Mouse (Mus musculus) limb, embryonic 11.5 days (tissue): Measurements from ENCODE around the gene Gm11034. TPM values are rescaled to one million over a fixed set of nuclear protein-coding genes. Genes with fewer than 3 reads are reported as not detected.
A peak's percentile ranks its signal among the peaks of the same experiment; 100 is the strongest.

Source experiments
- ATAC-seq: fragments of 200-750 bp; cut with Nextera tagmentation; 2 replicates; pipeline ENCODE4 v1.8.0; 2017; ENCODE audit warnings: low read depth; ENCODE audit not compliant: insufficient number of reproducible peaks, low FRiP score, low TSS enrichment
- DNase-seq: peaks from one replicate; pipeline ENCODE4 v3.0.0-alpha.2; 2015; ENCODE audit warnings: low spot score
- H3K27ac ChIP-seq: fragments of 300-500 bp; sonication (generic); replicated peaks from 2 replicates; pipeline ENCODE4 v1.5.1; 2014; ENCODE audit warnings: low read depth, mild to moderate bottlenecking, low read length
- H3K27me3 ChIP-seq: fragments of 300-500 bp; sonication (generic); 2 replicates; pipeline ENCODE4 v1.6.1; 2014; ENCODE audit warnings: mild to moderate bottlenecking, low read length, mixed read lengths; ENCODE audit not compliant: control insufficient read depth, insufficient read depth
- H3K36me3 ChIP-seq: fragments of 300-500 bp; sonication (generic); 2 replicates; pipeline ENCODE4 v1.6.1; 2014; ENCODE audit warnings: mild to moderate bottlenecking, low read length, moderate library complexity, mixed read lengths; ENCODE audit not compliant: control insufficient read depth, insufficient read depth
- H3K4me1 ChIP-seq: fragments of 300-500 bp; sonication (generic); 2 replicates; pipeline ENCODE4 v1.6.1; 2014; ENCODE audit warnings: low read length, mixed read lengths; ENCODE audit not compliant: control insufficient read depth, insufficient read depth
- H3K4me2 ChIP-seq: fragments of 300-500 bp; sonication (generic); 2 replicates; pipeline ENCODE4 v1.6.1; 2014; ENCODE audit warnings: low read depth, mild to moderate bottlenecking, moderate library complexity; ENCODE audit not compliant: severe bottlenecking
- H3K4me3 ChIP-seq: fragments of 300-500 bp; sonication (generic); 2 replicates; pipeline ENCODE4 v1.5.1; 2014; ENCODE audit warnings: low read depth, low read length
- H3K9ac ChIP-seq: fragments of 300-500 bp; sonication (generic); 2 replicates; pipeline ENCODE4 v1.6.1; 2014; ENCODE audit warnings: mild to moderate bottlenecking, low read length
- H3K9me3 ChIP-seq: fragments of 300-500 bp; sonication (generic); 2 replicates; pipeline ENCODE4 v1.6.1; 2016; ENCODE audit warnings: low read length; ENCODE audit not compliant: control insufficient read depth
- WGBS: fragments of 180-500 bp; shearing (Covaris S2); extraction: QIAGEN DNeasy Blood & Tissue Kit; methylation state at CpG from one replicate; pipeline ENCODE4 v1.1.7; 2014; 5-methylcytosine and 5-hydroxymethylcytosine counted together
- polyA plus RNA-seq: library from polyadenylated mRNA; unstranded; fragments of >200 nt; fragmentation: Nextera tagmentation; extraction: Ambion mirVana; gene quantifications from 2 replicates; pipeline ENCODE4 v1.2.1, GENCODE M21; 2014

Gm11034 gene
- polyA plus RNA-seq, 1 experiment from 2014 or later: not detected

DNA sequence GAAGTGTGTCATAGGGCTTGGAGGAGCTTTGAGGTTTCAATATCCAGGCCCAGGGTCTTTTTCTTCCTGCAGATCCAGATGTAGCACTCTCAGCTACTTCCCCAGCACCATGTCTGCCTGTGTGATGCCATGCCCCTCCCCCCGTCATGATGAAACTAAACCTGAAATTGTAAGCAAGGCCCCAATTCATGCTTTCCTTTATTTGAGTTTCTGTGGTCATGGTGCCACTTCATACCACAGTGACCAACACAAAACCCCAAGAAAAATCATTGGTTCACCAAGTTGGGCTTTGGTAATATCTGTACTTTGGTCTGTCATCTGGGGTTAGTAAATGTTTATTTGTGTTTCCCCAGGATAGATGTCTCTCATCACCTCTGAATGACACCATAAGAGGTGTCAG lies 4.9 kb downstream of the Gm11034 start:
- no peak overlapping the region for H3K27ac ChIP-seq
- H3K4me2 ChIP-seq: no peak overlapping the region
- no peaks in the 10 kb centered on the region for H3K27me3 ChIP-seq
- DNase-seq: no peak
- no peaks in the 10 kb centered on the region for H3K4me1 ChIP-seq
- no peak overlapping the region for H3K9ac ChIP-seq
- H3K4me3 ChIP-seq: no peak overlapping the region
- WGBS: 81% methylated on average over 1 of the region's 1 CpGs
- ATAC-seq: no peak
- H3K9me3 ChIP-seq: no peaks in the 10 kb centered on the region; the same call in 1 of the 2 replicates
- no peaks in the 10 kb centered on the region for H3K36me3 ChIP-seq

DNA sequence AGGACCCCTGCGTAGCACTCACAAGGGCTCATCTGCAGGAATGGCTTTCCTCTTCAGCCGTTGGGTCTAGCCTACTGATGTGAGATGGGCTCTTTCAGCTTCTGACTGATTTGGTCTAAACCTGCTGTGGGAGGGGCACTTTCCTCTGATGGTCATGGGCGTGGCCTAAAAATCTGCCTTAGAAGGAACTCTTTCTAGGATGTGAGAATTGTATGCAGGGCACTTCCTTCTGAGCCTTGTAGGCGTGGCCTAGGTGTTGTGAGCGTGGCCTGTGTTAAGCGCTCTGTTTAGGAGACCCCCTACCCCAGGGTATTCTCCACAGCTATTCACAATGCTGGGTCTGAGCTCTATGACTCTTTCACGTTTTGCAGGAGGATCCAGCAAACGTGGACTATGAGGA lies 15.4 kb downstream of the Gm11034 start:
- no peak for DNase-seq
- Histone ChIP-seq H3K4me1 (no peaks in the 10 kb centered on the region), H3K27me3 (no peaks in the 10 kb centered on the region), H3K4me2 (no peak overlapping the region), H3K4me3 (no peak overlapping the region), H3K27ac (no peak overlapping the region), H3K9me3 (no peaks in the 10 kb centered on the region; the same call in 1 of the 2 replicates), H3K9ac (no peak overlapping the region), H3K36me3 (no peaks in the 10 kb centered on the region)
- whole genome bisulfite sequencing: 63% methylated on average over 8 of the region's 8 CpGs
- no peak for ATAC-seq

DNA sequence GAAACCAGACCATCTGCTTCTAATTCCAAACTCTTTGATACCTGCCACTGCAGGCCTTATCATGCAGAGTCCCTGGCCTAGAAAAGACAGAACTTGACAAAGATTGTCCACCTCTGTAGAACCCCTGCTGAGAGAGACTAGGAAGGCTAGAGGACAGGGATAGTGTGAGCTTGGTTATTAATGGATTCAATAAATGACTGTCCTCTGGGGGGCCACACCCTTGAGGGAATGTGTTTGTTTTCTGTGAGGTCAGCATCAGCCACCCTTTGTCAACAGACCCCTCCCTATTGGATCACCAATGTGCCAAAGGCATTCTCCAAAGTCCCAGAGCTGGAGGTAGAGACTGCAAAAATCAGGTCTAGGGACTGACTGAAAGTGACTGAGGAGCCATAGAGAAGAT lies 21.4 kb downstream of the Gm11034 start:
- no peak overlapping the region for H3K4me2 ChIP-seq
- DNase-seq (no peak), ATAC-seq (no peak)
- H3K27me3 ChIP-seq: no peaks in the 10 kb centered on the region
- no peaks in the 10 kb centered on the region for H3K36me3 ChIP-seq
- H3K4me1 ChIP-seq: no peaks in the 10 kb centered on the region
- no peak overlapping the region for H3K9ac ChIP-seq
- H3K27ac ChIP-seq: no peak overlapping the region
- no peak overlapping the region for H3K4me3 ChIP-seq
- no peaks in the 10 kb centered on the region for H3K9me3 ChIP-seq

DNA sequence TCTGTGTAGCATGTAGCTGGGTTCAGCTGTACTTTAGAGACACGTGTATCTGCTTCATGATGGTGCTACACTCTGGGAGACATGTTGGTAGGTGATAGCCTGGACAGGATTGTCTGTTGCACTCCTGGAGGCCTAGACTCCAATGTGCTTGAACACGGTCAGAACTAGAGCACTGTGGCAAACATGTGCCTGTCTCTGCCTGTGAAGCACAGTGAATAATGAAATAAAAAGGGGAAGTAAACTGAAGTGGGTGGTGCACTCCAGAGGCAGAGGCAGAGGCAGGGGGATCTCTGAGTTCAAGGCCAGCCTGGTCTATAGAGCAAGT lies 23.3 kb downstream of the Gm11034 start:
- Histone ChIP-seq H3K27ac (no peak overlapping the region), H3K36me3 (no peaks in the 10 kb centered on the region), H3K4me1 (no peaks in the 10 kb centered on the region), H3K9me3 (no peaks in the 10 kb centered on the region), H3K9ac (no peak overlapping the region), H3K27me3 (no peaks in the 10 kb centered on the region), H3K4me2 (no peak overlapping the region), H3K4me3 (no peak overlapping the region)
- WGBS: 92% methylated on average over 2 of the region's 2 CpGs
- no peak for ATAC-seq
- no peak for DNase-seq

DNA sequence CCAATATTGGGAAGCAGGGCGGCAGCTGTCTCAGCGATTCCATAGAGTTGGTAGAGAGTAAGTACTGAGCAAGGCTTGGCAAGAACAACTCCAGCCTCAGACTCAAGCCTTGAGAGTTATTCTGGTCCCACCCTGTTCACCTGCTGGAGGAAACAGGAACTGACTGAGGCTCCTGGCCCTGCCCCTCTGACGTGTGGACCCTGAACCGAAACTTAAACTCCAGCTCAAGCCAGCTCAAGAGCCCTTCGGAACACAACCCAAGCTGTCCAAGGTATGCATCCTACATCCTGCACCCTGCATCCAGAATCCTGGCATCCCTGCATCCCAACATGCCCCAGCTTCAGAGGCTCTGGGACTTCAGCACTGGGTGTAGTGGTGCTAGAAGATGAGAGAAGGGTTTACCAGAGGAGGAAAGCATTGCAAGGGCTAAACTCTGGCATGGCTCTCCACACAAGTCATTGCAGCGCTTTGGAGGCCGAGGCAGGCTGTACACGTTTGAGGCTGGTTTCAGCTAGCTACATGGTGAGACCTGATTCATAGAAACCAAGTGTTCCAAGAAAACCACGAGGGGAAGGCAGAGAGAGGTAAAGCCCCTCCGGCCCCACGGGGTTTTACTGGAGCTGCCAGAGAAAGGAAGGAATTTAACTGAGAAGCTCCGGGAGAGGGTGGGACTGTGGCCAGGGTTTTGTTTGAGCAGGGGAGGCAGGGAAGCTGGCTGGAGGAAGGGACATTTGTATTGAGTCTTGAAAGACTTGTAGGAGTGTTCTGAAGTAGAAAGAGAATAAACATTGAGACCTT lies 23.8 kb downstream of the Gm11034 start, which contains the start of gene Hsh2d:
TSS of gene Hsh2d (plus strand) at position 222 of the 798 bp plus-strand sequence.
- no peak within 1 kb of the TSS for H3K4me2 ChIP-seq

DNA sequence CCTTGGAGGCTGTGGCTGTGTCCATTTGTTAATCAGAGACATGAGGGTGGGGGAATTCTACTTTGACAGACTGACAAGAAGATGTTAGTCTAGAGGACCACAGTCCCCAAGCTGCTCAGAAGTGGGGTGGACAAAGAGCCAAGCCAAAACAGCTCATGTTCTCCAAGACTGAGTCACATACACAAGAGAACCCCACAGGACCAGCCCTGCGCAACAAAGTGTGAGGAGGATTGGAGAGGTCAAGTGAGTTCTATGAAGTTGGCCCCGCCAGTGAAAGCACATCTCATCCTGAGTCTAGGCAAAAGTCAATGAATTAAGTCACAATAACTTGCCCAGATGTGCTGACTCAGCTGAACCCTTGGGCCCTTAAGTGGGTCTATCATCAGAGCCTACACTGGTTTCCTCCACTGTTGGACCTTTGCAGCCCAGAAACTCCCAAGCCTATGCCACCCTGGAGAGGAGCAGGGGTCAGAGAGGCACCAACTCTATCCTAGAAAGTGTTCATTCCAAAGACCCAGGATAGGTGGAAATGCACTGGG lies 25.6 kb downstream of the Gm11034 start:
- 92% methylated on average over 2 of the region's 2 CpGs for WGBS
- no peak overlapping the region for H3K4me2 ChIP-seq
- H3K4me3 ChIP-seq: no peak overlapping the region
- H3K36me3 ChIP-seq: no peaks in the 10 kb centered on the region
- no peak overlapping the region for H3K9ac ChIP-seq
- no peaks in the 10 kb centered on the region for H3K27me3 ChIP-seq
- H3K4me1 ChIP-seq: no peaks in the 10 kb centered on the region
- no peaks in the 10 kb centered on the region for H3K9me3 ChIP-seq
- ATAC-seq (no peak), DNase-seq (no peak)
- no peak overlapping the region for H3K27ac ChIP-seq

More for the DNA sequence above, 23.8 kb downstream of the Gm11034 start, which contains the start of gene Hsh2d:
- Histone ChIP-seq H3K4me3 (no peak within 1 kb of the TSS), H3K36me3 (no peaks in the 10 kb centered on the region), H3K27ac (no peak within 1 kb of the TSS), H3K9me3 (no peaks in the 10 kb centered on the region), H3K9ac (no peak within 1 kb of the TSS), H3K27me3 (no peaks in the 10 kb centered on the region), H3K4me1 (no peaks in the 10 kb centered on the region)
- WGBS: 79% methylated on average over 12 of the region's 12 CpGs
- ATAC-seq (no peak), DNase-seq (no peak)

DNA sequence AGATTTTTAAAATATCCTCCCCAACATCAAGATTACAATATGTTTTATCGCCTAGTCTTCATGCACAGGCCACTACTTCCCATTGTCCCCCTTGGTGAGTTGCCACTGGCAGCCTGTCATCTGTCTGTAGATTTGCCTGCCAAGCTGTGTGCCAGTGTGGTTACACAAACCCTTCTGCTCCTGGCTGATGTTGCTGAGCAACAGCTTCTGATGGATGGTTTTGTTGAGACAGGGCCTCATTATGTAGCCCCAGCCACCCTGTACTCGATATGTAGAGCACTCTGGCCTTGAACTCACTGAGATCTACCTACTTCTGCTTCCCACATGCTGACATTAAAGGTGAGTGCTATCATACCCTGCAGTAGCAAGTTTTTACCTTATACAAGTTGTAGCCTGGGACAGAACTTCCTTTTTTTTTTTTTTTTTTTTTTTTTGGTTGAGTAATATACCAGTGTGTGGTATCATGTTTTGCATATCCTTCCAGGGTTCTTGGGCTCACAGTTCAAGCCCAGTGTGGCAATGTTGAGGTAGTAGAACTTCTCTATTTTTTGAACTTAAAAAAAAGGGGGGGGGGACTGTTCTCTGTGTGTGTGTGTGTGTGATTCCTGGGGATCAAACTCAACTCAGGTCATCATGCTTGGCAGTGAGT lies 29.8 kb downstream of the Gm11034 start:
- Histone ChIP-seq H3K36me3 (peaks cover 4% of the 10 kb centered on the region), H3K9ac (no peak overlapping the region), H3K4me1 (no peaks in the 10 kb centered on the region), H3K27ac (no peak overlapping the region), H3K4me3 (no peak overlapping the region), H3K4me2 (no peak overlapping the region), H3K27me3 (no peaks in the 10 kb centered on the region), H3K9me3 (no peaks in the 10 kb centered on the region)
- no peak for DNase-seq
- ATAC-seq: no peak
- 89% methylated on average over 2 of the region's 2 CpGs for whole genome bisulfite sequencing

DNA sequence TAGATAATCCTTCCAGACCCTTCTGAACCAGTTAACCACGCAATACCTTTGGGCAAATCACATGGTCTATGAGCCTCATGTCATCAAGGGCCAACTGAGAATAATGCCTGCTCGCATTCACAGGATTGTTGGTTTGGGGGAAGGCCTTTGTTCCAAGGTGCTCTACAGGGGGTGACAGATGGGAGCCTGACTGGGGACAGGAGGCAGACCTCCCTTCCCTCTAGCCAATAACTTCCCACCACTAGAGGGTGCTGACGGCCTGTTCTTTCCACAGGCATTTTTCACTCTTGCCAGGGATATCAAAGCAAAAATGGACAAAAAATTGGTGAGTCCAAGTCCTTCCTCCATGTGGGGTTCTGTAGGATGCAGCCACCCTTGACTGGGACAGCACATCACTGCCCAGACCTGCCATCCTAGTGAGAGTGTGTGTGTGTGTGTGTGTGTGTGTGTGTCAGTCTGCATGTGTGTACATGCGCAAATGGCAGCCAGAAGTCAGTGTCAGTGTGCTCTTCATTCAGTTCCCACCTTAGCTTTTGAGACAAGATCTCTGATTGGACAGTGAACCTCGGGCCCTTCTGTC lies 36.0 kb downstream of the Gm11034 start:
- WGBS: 69% methylated on average over 5 of the region's 5 CpGs
- H3K9me3 ChIP-seq: no peaks in the 10 kb centered on the region

More for the DNA sequence above, 36.0 kb downstream of the Gm11034 start:
- Histone ChIP-seq H3K27me3 (no peaks in the 10 kb centered on the region), H3K27ac (no peak overlapping the region), H3K9ac (no peak overlapping the region), H3K36me3 (peaks cover 27% of the 10 kb centered on the region), H3K4me1 (no peaks in the 10 kb centered on the region), H3K4me3 (no peak overlapping the region), H3K4me2 (no peak overlapping the region)
- peak; percentile 72 for DNase-seq
- ATAC-seq: no peak
